Mouse (Mus musculus) lung, embryonic 16.5 days (tissue): Measurements from ENCODE around the gene 9030025P20Rik. TPM values are rescaled to one million over a fixed set of nuclear protein-coding genes. Genes with fewer than 3 reads are reported as not detected.
"Not testable (repeated sequence)": the region's sequence is repeated elsewhere in the genome, so short reads cannot be mapped to it uniquely, and the experiment has no call there.

Experiments used
- ATAC-seq: fragments of 200-750 bp; cut with Nextera tagmentation; 2 replicates; pipeline ENCODE4 v1.8.0; 2017; ENCODE audit warnings: low read depth, mild to moderate bottlenecking, moderate library complexity
- H3K27ac ChIP-seq: fragments of 300-500 bp; sonication (generic); 2 replicates; pipeline ENCODE4 v1.5.1; 2014; ENCODE audit warnings: mild to moderate bottlenecking, control low read depth, low read length
- H3K27me3 ChIP-seq: fragments of 300-500 bp; sonication (generic); 2 replicates; pipeline ENCODE4 v1.6.1; 2014; ENCODE audit warnings: low read depth, low read length, mixed read lengths; ENCODE audit not compliant: control insufficient read depth, insufficient read depth
- H3K36me3 ChIP-seq: fragments of 300-500 bp; sonication (generic); 2 replicates; pipeline ENCODE4 v1.6.1; 2014; ENCODE audit warnings: low read length; ENCODE audit not compliant: control insufficient read depth, insufficient read depth
- H3K4me1 ChIP-seq: fragments of 300-500 bp; sonication (generic); replicated peaks from 2 replicates; pipeline ENCODE4 v1.6.1; 2014; ENCODE audit warnings: low read length, mixed read lengths; ENCODE audit not compliant: control insufficient read depth, insufficient read depth
- H3K4me2 ChIP-seq: fragments of 300-500 bp; sonication (generic); 2 replicates; pipeline ENCODE4 v1.6.1; 2014; ENCODE audit warnings: low read depth, low read length, control low read depth
- H3K4me3 ChIP-seq: fragments of 300-500 bp; sonication (generic); 2 replicates; pipeline ENCODE4 v1.5.1; 2014; ENCODE audit warnings: mild to moderate bottlenecking, low read length, control low read depth
- H3K9ac ChIP-seq: fragments of 300-500 bp; sonication (generic); 2 replicates; pipeline ENCODE4 v1.6.1; 2014; ENCODE audit warnings: low read length, control low read depth
- H3K9me3 ChIP-seq: fragments of 300-500 bp; sonication (generic); 2 replicates; pipeline ENCODE4 v1.6.1; 2016; ENCODE audit warnings: low read length; ENCODE audit not compliant: control insufficient read depth
- WGBS: fragments of 180-500 bp; shearing (Covaris S2); extraction: QIAGEN DNeasy Blood & Tissue Kit; methylation state at CpG from one replicate; pipeline ENCODE4 v1.1.7; 2014; 5-methylcytosine and 5-hydroxymethylcytosine counted together
- polyA plus RNA-seq: library from polyadenylated mRNA; unstranded; fragments of >200 nt; fragmentation: Nextera tagmentation; extraction: Ambion mirVana; gene quantifications from 2 replicates; pipeline ENCODE4 v1.2.1, GENCODE M21; 2015

The 9030025P20Rik gene
- 8.3 and 8.7 TPM in 2 replicates for polyA plus RNA-seq

GRCm38 (mm10) chr17:14978362-14979038 lies at the start of gene 9030025P20Rik, which contains the start of gene Gm3417:
Gene 9030025P20Rik (plus strand): TSS chr17:14978468.
Gene Gm3417 (minus strand): TSS chr17:14978790.
- ATAC-seq = peak; percentile 99
- not testable (repeated sequence) for H3K4me2 ChIP-seq, H3K36me3 ChIP-seq, H3K27ac ChIP-seq, H3K9me3 ChIP-seq, H3K27me3 ChIP-seq, H3K4me3 ChIP-seq, H3K4me1 ChIP-seq, H3K9ac ChIP-seq
- WGBS = no CpG with 5 or more reads among the region's 60 CpGs

- ATAC-seq = no peak
- Histone ChIP-seq H3K4me2 (no peak overlapping the region), H3K36me3 (no peaks in the 10 kb centered on the region), H3K9ac (no peak overlapping the region), H3K9me3 (no peaks in the 10 kb centered on the region), H3K27me3 (no peaks in the 10 kb centered on the region), H3K4me1 (no peaks in the 10 kb centered on the region), H3K27ac (no peak overlapping the region), H3K4me3 (no peak overlapping the region)
- 61% methylated on average over 5 of the region's 5 CpGs for WGBS
Measured at GRCm38 (mm10) chr17:14928631-14929030, 49.6 kb upstream of the 9030025P20Rik start.

GRCm38 (mm10) chr17:14930697-14931096 lies 47.6 kb upstream of the 9030025P20Rik start:
- no peak overlapping the region for H3K4me2 ChIP-seq
- H3K27ac ChIP-seq = no peak overlapping the region
- H3K27me3 ChIP-seq = no peaks in the 10 kb centered on the region
- no peak for ATAC-seq
- H3K36me3 ChIP-seq = no peaks in the 10 kb centered on the region
- no peaks in the 10 kb centered on the region for H3K9me3 ChIP-seq
- no peaks in the 10 kb centered on the region for H3K4me1 ChIP-seq
- H3K9ac ChIP-seq = no peak overlapping the region
- H3K4me3 ChIP-seq = no peak overlapping the region
- 68% methylated on average over 7 of the region's 7 CpGs for WGBS

- Histone ChIP-seq H3K4me2 (no peak overlapping the region), H3K4me1 (no peaks in the 10 kb centered on the region), H3K27me3 (no peaks in the 10 kb centered on the region), H3K9me3 (no peaks in the 10 kb centered on the region), H3K27ac (no peak overlapping the region), H3K4me3 (no peak overlapping the region), H3K36me3 (no peaks in the 10 kb centered on the region), H3K9ac (no peak overlapping the region)
- 73% methylated on average over 5 of the region's 5 CpGs for WGBS
- no peak for ATAC-seq
Measured at GRCm38 (mm10) chr17:14931469-14931868, 46.8 kb upstream of the 9030025P20Rik start.

GRCm38 (mm10) chr17:14935280-14935679 lies 43.0 kb upstream of the 9030025P20Rik start:
- not testable (repeated sequence) for H3K27me3 ChIP-seq, H3K27ac ChIP-seq, ATAC-seq, H3K4me2 ChIP-seq, H3K36me3 ChIP-seq, H3K4me3 ChIP-seq, H3K4me1 ChIP-seq, H3K9ac ChIP-seq, H3K9me3 ChIP-seq
- 70% methylated on average over 10 of the region's 14 CpGs for WGBS

- Histone ChIP-seq H3K4me1 (no peaks in the 10 kb centered on the region), H3K27me3 (no peaks in the 10 kb centered on the region), H3K36me3 (no peaks in the 10 kb centered on the region), H3K27ac (no peak overlapping the region), H3K9me3 (no peaks in the 10 kb centered on the region), H3K9ac (no peak overlapping the region), H3K4me2 (no peak overlapping the region), H3K4me3 (no peak overlapping the region)
- no peak for ATAC-seq
- 52% methylated on average over 5 of the region's 5 CpGs for WGBS
Measured at GRCm38 (mm10) chr17:14935841-14936605, 42.2 kb upstream of the 9030025P20Rik start.

GRCm38 (mm10) chr17:14942181-14942580 lies 36.1 kb upstream of the 9030025P20Rik start:
- H3K9ac ChIP-seq = peak overlapping the region; percentile 74
- H3K27ac ChIP-seq, ATAC-seq, H3K9me3 ChIP-seq, H3K27me3 ChIP-seq: not testable (repeated sequence)
- H3K4me2 ChIP-seq = peak overlapping the region; percentile 55
- H3K36me3 ChIP-seq = peaks cover 12% of the 10 kb centered on the region; the same call in 1 of the 2 replicates
- H3K4me1 ChIP-seq = peaks cover 12% of the 10 kb centered on the region
- peak overlapping the region; percentile 68 for H3K4me3 ChIP-seq
- 60% methylated on average over 6 of the region's 6 CpGs for WGBS

- H3K27ac ChIP-seq = peak within 1 kb of the TSS; percentile 63
- ATAC-seq = peak; percentile 99
- WGBS = under 1% methylated on average over 54 of the region's 54 CpGs
- H3K4me3 ChIP-seq = peak within 1 kb of the TSS; percentile 68
- no peaks in the 10 kb centered on the region for H3K9me3 ChIP-seq
- no peaks in the 10 kb centered on the region for H3K27me3 ChIP-seq
- H3K4me2 ChIP-seq = peak within 1 kb of the TSS; percentile 70
- H3K36me3 ChIP-seq = peaks cover 12% of the 10 kb centered on the region; the same call in 1 of the 2 replicates
- peaks cover 12% of the 10 kb centered on the region for H3K4me1 ChIP-seq
- H3K9ac ChIP-seq = peak within 1 kb of the TSS; percentile 80
Measured at GRCm38 (mm10) chr17:14943009-14943728, 35.1 kb upstream of the 9030025P20Rik start, which contains the start of the genes Wdr27 and 1600012H06Rik. Gene Wdr27 (minus strand): TSS chr17:14943158. Gene 1600012H06Rik (plus strand): TSS chr17:14943184.

- Histone ChIP-seq H3K27me3 (no peaks in the 10 kb centered on the region), H3K27ac (peak overlapping the region; percentile 48), H3K4me3 (peak overlapping the region; percentile 68), H3K4me2 (peak overlapping the region; percentile 70), H3K9ac (peak overlapping the region; percentile 80), H3K4me1 (peaks cover 12% of the 10 kb centered on the region), H3K9me3 (no peaks in the 10 kb centered on the region), H3K36me3 (peaks cover 16% of the 10 kb centered on the region; the same call in 1 of the 2 replicates)
- peak; percentile 2 for ATAC-seq
- WGBS = 8% methylated on average over 16 of the region's 16 CpGs
Measured at GRCm38 (mm10) chr17:14943729-14944059, 34.6 kb upstream of the 9030025P20Rik start.
